Mouse (Mus musculus): Measurements from ENCODE around the gene Trabd2b.

Trabd2b gene

DNA sequence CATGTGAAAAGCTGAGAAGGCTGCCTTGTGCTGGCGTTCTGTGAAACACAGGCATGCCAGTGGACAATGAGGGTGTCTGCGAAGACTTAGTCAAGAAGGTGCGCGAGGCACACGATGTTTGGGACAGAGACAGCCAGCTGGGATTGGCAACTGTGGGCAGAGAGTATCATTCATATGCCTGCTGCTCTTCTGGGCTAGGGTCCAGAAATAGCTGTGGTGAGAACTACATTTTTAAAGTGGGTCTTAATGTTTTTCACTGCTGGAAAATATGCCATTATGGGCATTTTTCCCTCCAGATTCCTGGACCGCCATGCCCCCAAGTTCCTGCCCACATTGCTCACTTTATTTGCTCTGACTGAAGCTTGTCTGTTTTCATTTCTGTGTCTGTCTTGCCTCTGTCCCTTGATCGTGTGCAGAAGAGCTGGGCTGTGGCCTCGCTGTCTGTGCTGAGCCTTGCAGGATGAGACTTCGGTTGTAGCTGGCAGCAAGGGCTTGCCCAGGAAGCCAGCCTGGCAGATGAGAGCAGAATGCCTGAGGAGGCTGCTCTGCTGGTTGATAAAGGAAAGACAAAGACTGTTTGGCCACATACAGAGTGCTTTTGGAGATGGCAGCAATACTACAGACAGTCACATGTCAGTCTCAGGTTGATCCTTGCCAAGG lies 42.0 kb downstream of the Trabd2b start:
- no peak for DNase-seq (ENCODE audit: low spot score)

DNA sequence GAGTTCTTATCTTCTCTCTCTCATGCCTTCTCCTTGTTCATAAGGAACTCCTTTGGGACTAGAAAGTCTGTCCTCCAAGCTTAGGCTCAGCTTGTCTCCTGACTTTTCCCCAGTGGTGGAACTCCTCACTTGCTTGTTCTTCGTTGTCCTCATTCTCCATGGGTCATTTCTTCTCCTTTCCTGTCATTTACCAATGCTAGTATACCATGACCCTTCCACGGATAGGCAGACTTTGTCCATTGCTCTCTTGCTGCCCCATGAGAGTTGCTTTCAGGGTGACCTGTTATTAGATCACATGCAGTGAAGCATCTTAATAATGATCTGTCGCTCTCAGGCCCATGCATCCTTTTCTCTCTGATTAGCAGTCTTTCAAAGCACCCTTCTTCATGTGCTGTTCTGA lies 46.6 kb downstream of the Trabd2b start:
- no peak for DNase-seq (ENCODE audit: low spot score)

- no peak for DNase-seq (ENCODE audit: low spot score)
These were observed 47.5 kb downstream of the Trabd2b start for GRCm38 (mm10) chr4:114454016-114454415.

DNA sequence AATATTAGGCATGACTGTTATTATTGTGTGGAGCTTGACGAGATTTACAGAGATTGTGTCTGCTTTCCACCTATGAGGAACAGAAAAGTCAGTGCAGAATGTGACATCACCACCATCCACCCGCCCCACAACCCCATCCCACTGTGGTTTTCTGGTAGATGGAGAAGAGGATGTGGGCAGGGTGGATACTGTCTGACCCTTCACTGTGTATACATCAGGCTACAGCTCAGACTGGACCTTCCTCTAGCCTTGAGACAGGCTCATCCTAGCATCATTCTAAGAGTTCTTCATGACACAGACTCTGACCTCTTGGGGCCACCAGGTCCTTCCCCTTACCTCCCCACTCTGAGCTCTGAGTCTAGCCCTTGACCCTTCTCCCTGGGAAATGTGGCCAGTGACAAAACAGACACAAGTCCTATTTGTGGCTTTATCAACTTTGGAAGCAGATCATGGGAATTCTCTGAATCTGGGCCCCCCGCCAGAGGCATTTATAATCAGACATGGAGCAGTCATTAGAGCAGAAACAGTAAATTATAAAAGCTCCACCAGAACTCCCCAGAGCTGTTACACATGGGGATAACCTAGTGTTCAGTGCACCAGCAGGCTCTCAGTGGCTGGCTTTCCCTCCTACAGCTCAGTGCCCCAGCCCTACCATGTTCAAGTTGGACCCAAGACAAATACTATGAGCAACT lies 48.1 kb downstream of the Trabd2b start:
- no peak for DNase-seq (ENCODE audit: low spot score)

GRCm38 (mm10) chr4:114457111-114457510 lies 50.6 kb downstream of the Trabd2b start:
- DNase-seq (ENCODE audit: low spot score), result no peak

DNA sequence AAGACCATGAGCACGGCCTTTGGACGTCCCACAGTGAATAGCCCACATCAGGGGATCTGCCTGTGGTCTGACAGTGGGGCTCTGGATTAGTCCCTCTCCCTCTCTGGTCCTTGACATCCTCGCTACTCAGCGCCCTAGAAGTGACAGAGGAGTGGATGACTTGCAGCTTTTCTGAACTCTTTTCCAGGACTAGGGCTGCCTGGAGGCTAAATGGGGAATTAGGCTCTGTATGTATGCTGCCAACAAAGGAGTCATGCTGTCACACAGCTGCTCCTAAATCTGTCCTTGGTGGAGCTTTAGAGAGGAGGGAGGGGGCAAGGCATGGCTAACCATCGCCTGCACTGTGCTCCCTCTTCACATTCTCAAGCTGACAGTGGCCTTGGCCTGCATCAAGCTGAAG lies 53.1 kb downstream of the Trabd2b start:
- DNase-seq (ENCODE audit: low spot score), result no peak

GRCm38 (mm10) chr4:114460401-114460800 lies 53.9 kb downstream of the Trabd2b start:
- no peak for DNase-seq (ENCODE audit: low spot score)

- no peak for DNase-seq (ENCODE audit: low spot score)
These were observed 54.6 kb downstream of the Trabd2b start for GRCm38 (mm10) chr4:114461093-114461492.

- DNase-seq (ENCODE audit: low spot score), result no peak
These were observed 59.1 kb downstream of the Trabd2b start for GRCm38 (mm10) chr4:114465641-114466040.

GRCm38 (mm10) chr4:114467371-114468094 lies 61.0 kb downstream of the Trabd2b start:
- no peak for DNase-seq (ENCODE audit: low spot score)

- DNase-seq (ENCODE audit: low spot score), result no peak
These were observed 61.5 kb downstream of the Trabd2b start for GRCm38 (mm10) chr4:114468095-114468429.

GRCm38 (mm10) chr4:114469881-114470280 lies 63.4 kb downstream of the Trabd2b start:
- DNase-seq (ENCODE audit: low spot score), result no peak

DNA sequence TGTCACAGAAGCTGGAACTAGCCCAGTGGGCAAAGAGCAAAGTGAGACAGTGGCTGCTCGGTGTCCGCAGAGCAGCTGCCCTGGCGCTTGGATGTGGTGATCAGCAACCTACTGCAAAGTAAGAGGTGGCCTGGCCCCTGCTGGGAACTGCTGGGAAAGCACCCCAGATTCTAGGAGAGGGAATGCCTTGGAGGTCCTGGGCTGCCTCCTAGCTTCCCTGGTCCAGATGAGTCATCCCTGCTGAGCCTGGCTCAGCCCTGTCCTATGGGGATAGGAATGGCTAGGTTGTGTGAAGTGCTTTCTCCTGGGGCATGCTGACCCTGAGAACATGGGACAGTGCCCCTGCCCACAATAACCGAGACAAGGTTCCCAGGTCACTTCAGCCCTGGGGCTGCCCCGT lies 65.6 kb downstream of the Trabd2b start:
- no peak for DNase-seq (ENCODE audit: low spot score)

DNA sequence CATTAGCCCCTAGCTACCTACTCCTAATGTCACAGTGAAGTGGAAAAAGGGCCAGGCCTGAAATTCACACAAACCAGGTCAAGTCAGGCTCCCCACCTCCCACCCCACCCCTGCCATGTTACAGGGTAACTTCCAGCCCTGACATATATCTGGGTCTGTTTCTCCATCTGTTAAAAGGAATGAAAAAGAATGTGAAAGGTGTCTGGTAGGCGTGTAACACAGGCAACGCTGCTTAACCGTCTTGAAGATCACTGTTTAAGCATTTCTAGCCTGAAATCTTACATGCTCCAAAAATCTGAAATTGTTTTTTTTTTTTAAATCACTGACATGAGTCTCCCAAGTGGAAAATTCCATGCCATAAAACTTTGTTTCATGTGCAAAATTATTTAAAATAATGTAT lies 69.8 kb downstream of the Trabd2b start:
- no peak for DNase-seq (ENCODE audit: low spot score)

- DNase-seq (ENCODE audit: low spot score), result no peak
These were observed 70.7 kb downstream of the Trabd2b start for GRCm38 (mm10) chr4:114477082-114477771.

DNA sequence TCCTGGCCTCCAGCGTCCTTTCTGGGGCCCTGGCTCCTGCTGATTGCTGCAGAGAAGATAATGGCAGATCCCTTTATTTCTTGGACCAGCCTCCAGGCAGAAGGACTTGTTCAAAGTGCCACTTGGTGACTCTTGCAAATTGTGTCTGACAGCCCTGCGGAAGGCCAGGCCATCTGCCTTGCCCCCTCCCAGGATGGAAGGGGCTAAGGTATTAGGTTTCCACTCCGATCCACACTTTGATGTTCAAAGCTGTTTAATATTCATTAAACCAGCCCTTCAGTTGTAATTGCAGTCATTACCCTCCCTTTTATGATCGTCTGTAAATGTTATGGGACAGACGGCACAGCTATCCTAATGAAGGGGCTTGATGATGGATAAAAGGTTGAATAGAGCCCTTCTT lies 75.0 kb downstream of the Trabd2b start:
- DNase-seq (ENCODE audit: low spot score), result no peak

DNA sequence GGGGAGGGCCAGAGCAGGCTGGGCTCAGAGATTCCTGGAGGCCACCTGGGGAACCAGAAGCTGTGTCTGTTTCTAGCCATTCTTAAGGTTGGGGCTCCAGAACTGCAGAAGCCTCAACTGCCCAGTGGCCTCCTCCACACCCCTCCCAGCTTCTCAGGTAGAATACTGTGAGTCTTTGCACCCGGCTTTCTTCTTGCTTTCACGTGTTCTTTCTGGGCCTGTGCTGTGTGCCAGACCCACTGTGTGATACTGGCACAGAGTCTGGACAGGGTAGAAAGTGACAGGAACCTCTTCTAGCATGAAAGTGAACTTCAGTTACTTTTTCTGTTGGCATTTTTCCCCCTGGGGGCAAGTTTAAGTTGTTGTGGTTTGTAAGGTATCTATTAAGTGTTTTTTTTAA lies 77.6 kb downstream of the Trabd2b start:
- DNase-seq (ENCODE audit: low spot score), result no peak

- no peak for DNase-seq (ENCODE audit: low spot score)
These were observed 79.5 kb downstream of the Trabd2b start for GRCm38 (mm10) chr4:114485996-114486395.

- DNase-seq (ENCODE audit: low spot score), result no peak
These were observed 80.5 kb downstream of the Trabd2b start for GRCm38 (mm10) chr4:114486885-114487531.

DNA sequence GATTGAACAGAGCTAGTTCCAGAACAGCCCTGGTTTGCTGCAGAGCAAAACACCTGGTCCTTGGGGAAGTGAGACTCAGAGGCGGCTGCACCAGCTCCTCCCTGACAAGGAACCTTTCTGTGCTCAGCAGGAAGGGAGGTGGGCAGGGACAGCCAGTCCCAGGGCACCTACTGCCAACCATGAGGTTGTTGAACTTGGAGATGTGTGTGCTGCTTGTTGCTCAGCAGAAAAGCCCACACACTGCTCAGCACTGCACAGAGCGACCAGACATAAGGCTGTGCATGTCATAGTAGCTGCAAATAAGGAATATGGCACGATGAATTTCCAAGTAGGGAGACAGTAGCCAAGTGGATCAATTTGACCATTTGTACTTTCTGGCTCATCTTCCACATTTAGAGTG lies 81.2 kb downstream of the Trabd2b start:
- DNase-seq (ENCODE audit: low spot score), result no peak

DNA sequence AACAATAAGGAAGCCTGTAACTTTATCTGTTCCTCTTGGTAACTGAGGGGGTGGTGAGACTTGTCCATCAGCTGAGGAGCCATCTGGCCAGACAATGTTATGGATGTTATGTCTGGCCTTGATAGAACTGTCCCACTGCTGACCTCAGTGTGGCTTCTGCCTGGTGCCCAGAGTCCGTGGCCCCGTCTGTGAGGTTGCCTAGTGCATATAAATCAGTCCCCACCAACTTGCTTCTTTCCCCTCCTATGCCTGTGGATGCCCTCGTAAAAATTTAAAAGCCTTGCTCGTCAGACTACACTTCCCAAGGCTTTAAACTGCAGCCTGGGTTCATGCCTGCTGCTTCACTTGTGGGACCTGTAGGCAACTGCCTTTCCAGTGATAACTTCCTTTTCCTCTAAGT lies 85.6 kb downstream of the Trabd2b start:
- DNase-seq (ENCODE audit: low spot score), result no peak

GRCm38 (mm10) chr4:114494035-114494434 lies 87.5 kb downstream of the Trabd2b start:
- DNase-seq (ENCODE audit: low spot score), result no peak

Data from spleen, adult 12 weeks (tissue).